Mouse (Mus musculus): ENCODE measurements at regions not wholly inside any gene's neighbourhood (a gene's known extent, or its start where the extent isn't known, plus 50 kb on each side); places are given as distances from the start of the nearest gene placed in this dataset.
A peak's percentile ranks its signal among the peaks of the same experiment; 100 is the strongest.

DNA sequence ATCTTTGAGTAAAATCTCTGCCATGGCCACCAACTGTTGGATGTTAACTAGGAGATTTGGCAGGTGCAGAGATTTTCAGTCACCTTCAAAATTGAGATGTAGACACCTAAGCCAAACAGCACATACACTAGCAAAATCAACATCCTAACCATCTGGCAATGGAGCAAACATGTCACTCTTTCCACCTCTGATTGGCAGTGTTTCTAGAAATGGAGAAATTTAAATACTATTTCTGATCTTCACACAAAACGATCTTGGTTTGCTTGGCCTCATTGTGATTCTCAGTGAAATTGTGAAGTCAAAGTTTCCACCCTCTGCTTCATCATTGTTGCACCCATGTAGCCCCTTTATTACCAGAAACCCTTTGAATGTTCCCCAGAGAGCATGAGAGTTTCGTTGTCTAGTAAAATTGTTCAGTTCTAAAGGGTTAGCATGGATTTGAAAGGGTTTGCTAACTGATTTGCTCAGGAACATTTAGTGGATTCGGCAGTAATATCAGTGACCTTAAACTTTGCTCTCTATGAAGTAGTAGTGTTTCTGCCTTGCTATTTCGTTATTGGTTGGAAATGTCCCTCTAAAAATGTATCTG lies 854.1 kb downstream of the Stpg2 start:
- H3K4me1 ChIP-seq (ENCODE audit: control insufficient read depth, insufficient read depth, low read length): no peaks in the 10 kb centered on the region
- no peaks in the 10 kb centered on the region for H3K36me3 ChIP-seq (ENCODE audit: control insufficient read depth, insufficient read depth, low read length)
- H3K4me2 ChIP-seq (ENCODE audit: low read depth, low read length): no peak overlapping the region
- H3K27ac ChIP-seq (ENCODE audit: low read length): no peak overlapping the region
- H3K9me3 ChIP-seq (replicated peaks; ENCODE audit: control insufficient read depth, low read length): no peaks in the 10 kb centered on the region
- WGBS: 79% methylated on average over 4 of the region's 4 CpGs
- no peak for ATAC-seq (ENCODE audit: insufficient read depth, low FRiP score)
- H3K27me3 ChIP-seq (ENCODE audit: control insufficient read depth, insufficient read depth, low read length): no peaks in the 10 kb centered on the region
- no peak overlapping the region for H3K9ac ChIP-seq (ENCODE audit: low read length)
- H3K4me3 ChIP-seq (replicated peaks; ENCODE audit: low read length): no peak overlapping the region

DNA sequence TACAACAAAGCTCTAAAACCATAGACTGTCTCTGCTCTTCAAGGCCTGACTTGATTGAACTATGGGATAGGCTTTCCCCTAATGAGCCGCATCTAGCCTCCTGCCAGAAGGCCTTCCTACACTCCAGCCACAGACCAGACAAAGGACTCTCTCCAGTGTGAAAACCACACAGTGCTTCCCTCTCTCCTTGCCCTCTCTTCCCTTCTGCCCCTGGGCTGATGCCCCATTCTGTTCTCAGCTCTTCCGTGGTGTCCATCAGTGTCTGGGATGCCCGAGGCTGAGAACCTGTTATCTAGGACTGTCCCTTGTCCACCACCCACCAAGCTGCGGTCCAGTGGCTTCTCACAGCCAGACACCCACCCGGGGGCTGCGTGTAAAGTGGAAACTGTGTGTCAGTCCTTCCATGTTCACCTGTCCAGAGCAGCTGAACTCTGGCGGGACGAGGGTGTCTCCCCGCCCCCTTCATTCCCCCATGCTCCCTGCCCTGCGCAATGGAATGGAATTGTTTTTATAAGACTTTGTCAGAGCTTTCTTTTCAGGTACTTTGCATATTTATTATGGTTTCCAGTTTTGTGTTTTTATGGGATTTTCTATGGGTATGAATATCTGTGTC lies 856.4 kb downstream of the Stpg2 start:
- H3K4me1 ChIP-seq (ENCODE audit: control insufficient read depth, insufficient read depth, low read length): no peaks in the 10 kb centered on the region
- H3K4me3 ChIP-seq (replicated peaks; ENCODE audit: low read length): no peak overlapping the region
- no peaks in the 10 kb centered on the region for H3K27me3 ChIP-seq (ENCODE audit: control insufficient read depth, insufficient read depth, low read length)
- H3K36me3 ChIP-seq (ENCODE audit: control insufficient read depth, insufficient read depth, low read length): no peaks in the 10 kb centered on the region
- no peaks in the 10 kb centered on the region for H3K9me3 ChIP-seq (replicated peaks; ENCODE audit: control insufficient read depth, low read length)
- 0 out of 2 replicates have a peak, but pooled peaks have one; percentile 29 for ATAC-seq (ENCODE audit: insufficient read depth, low FRiP score)
- no peak overlapping the region for H3K27ac ChIP-seq (ENCODE audit: low read length)
- no peak overlapping the region for H3K4me2 ChIP-seq (ENCODE audit: low read depth, low read length)
- 92% methylated on average over 10 of the region's 10 CpGs for WGBS
- no peak overlapping the region for H3K9ac ChIP-seq (ENCODE audit: low read length)

DNA sequence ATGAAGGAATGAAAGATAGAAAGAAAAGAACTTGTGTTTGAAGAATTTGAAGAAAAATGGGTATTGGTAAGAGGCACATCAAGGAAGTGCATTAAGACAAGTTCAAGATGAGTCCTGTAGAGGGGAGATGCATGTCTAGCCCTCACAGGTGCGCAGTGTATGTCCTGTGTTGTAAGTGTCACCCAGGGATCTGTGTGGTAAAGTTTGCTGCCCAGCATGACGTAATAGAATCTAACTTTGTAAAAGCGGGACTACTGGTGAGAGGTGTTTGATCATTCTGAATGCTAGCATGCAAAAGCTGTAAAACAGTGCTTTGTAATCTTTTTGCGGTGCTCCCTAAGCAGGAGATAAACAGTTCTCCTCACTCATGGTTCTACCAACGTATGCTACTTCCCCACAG lies 857.4 kb downstream of the Stpg2 start:
- 80% methylated on average over 5 of the region's 5 CpGs for WGBS
- H3K4me1 ChIP-seq (ENCODE audit: control insufficient read depth, insufficient read depth, low read length): no peaks in the 10 kb centered on the region
- no peaks in the 10 kb centered on the region for H3K27me3 ChIP-seq (ENCODE audit: control insufficient read depth, insufficient read depth, low read length)
- H3K9me3 ChIP-seq (replicated peaks; ENCODE audit: control insufficient read depth, low read length): no peaks in the 10 kb centered on the region
- no peak overlapping the region for H3K9ac ChIP-seq (ENCODE audit: low read length)
- no peak overlapping the region for H3K4me2 ChIP-seq (ENCODE audit: low read depth, low read length)
- no peak overlapping the region for H3K4me3 ChIP-seq (replicated peaks; ENCODE audit: low read length)
- H3K27ac ChIP-seq (ENCODE audit: low read length): no peak overlapping the region
- no peak for ATAC-seq (ENCODE audit: insufficient read depth, low FRiP score)
- H3K36me3 ChIP-seq (ENCODE audit: control insufficient read depth, insufficient read depth, low read length): no peaks in the 10 kb centered on the region

DNA sequence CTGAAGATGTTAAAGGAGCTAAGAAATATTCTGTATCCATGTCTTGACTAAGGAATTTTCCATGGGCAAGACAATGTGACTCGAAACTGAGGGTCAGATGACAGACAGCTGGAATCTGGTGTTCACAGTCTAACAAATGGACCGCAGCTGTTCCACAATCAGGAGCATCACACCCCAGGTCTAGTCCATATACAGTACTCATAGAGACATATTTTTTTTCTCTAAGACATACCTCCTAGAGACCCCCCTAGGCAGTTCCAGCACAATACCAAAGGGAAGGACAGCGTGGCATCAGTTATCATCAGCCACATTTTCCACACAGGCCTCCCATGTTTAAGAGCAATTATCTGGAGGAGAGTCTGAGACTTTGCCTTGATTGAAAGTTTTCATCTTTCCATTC lies 878.8 kb downstream of the Stpg2 start:
- WGBS: 77% methylated on average over 3 of the region's 3 CpGs
- Histone ChIP-seq H3K9me3 (replicated peaks; ENCODE audit: control insufficient read depth, low read length) (no peaks in the 10 kb centered on the region), H3K4me2 (ENCODE audit: low read depth, low read length) (no peak overlapping the region), H3K4me3 (replicated peaks; ENCODE audit: low read length) (no peak overlapping the region), H3K36me3 (ENCODE audit: control insufficient read depth, insufficient read depth, low read length) (no peaks in the 10 kb centered on the region), H3K4me1 (ENCODE audit: control insufficient read depth, insufficient read depth, low read length) (no peaks in the 10 kb centered on the region), H3K9ac (ENCODE audit: low read length) (no peak overlapping the region), H3K27ac (ENCODE audit: low read length) (no peak overlapping the region), H3K27me3 (ENCODE audit: control insufficient read depth, insufficient read depth, low read length) (no peaks in the 10 kb centered on the region)
- no peak for ATAC-seq (ENCODE audit: insufficient read depth, low FRiP score)

DNA sequence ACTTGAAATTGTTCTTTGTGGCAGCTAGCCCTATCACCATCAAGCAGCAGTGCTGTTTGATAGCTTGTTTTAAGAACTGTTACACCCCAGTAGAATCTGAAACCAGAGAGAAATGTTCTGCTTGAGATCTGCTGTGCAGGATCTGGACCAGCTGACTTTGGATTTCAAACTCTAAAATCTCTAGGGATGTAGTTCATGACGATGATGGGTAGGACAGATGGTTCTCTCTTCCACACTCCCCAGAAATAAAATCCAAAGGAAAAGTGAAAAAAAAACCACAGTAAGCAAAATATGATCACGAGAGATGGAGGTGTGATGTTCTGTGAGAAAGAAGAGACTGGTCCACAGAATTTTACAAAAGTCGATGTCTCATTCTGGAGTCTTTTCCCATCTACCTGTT lies 879.9 kb downstream of the Stpg2 start:
- Histone ChIP-seq H3K9ac (ENCODE audit: low read length) (no peak overlapping the region), H3K4me2 (ENCODE audit: low read depth, low read length) (no peak overlapping the region), H3K36me3 (ENCODE audit: control insufficient read depth, insufficient read depth, low read length) (no peaks in the 10 kb centered on the region), H3K27me3 (ENCODE audit: control insufficient read depth, insufficient read depth, low read length) (no peaks in the 10 kb centered on the region), H3K4me1 (ENCODE audit: control insufficient read depth, insufficient read depth, low read length) (no peaks in the 10 kb centered on the region), H3K4me3 (replicated peaks; ENCODE audit: low read length) (no peak overlapping the region), H3K9me3 (replicated peaks; ENCODE audit: control insufficient read depth, low read length) (no peaks in the 10 kb centered on the region), H3K27ac (ENCODE audit: low read length) (no peak overlapping the region)
- WGBS: 85% methylated on average over 3 of the region's 3 CpGs
- no peak for ATAC-seq (ENCODE audit: insufficient read depth, low FRiP score)

DNA sequence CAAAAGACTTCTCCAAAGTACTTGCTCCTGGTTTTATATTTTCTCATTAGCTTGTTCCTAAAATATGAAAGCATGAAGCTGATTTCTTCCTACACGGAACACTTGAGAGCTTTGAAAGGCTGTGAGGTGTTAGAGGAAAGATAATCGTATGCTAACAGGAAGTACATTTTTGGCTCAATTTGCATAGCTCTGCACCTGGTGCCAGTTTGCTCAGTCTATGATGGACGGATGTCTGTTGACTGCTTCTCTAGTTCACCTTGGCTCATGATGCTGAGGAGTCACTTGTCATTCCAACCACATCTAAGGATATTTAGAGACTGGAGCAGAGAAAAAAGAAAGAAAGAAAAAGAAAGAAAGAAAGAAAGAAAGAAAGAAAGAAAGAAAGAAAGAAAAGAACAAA lies 882.5 kb downstream of the Stpg2 start:
- Histone ChIP-seq H3K36me3 (ENCODE audit: control insufficient read depth, insufficient read depth, low read length) (no peaks in the 10 kb centered on the region), H3K9me3 (replicated peaks; ENCODE audit: control insufficient read depth, low read length) (no peaks in the 10 kb centered on the region), H3K27ac (ENCODE audit: low read length) (no peak overlapping the region), H3K4me3 (replicated peaks; ENCODE audit: low read length) (no peak overlapping the region), H3K4me1 (ENCODE audit: control insufficient read depth, insufficient read depth, low read length) (no peaks in the 10 kb centered on the region), H3K4me2 (ENCODE audit: low read depth, low read length) (no peak overlapping the region), H3K27me3 (ENCODE audit: control insufficient read depth, insufficient read depth, low read length) (no peaks in the 10 kb centered on the region), H3K9ac (ENCODE audit: low read length) (no peak overlapping the region)
- no peak for ATAC-seq (ENCODE audit: insufficient read depth, low FRiP score)
- WGBS: 74% methylated on average over 3 of the region's 3 CpGs

DNA sequence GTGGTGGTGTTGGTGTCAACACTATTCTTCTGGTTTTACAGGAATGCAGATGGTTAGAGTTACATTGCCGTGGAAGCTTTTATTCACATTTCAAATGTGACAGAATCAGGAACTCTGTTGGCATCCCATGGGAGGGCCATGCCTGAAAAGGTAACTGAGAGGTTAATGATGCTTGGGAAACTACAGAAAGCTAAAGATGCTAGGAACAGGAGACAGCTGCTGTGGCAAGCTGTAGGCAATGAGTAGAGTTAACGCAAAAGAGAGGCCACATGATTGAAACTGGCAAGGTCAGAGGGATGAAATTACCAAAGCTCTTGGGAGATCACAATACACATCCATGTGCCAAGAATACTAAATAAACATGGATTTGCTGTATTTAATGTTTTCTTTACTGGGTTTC lies 886.4 kb downstream of the Stpg2 start:
- H3K9me3 ChIP-seq (replicated peaks; ENCODE audit: control insufficient read depth, low read length): no peaks in the 10 kb centered on the region
- H3K4me2 ChIP-seq (ENCODE audit: low read depth, low read length): no peak overlapping the region
- H3K4me1 ChIP-seq (ENCODE audit: control insufficient read depth, insufficient read depth, low read length): no peaks in the 10 kb centered on the region
- ATAC-seq (ENCODE audit: insufficient read depth, low FRiP score): no peak
- H3K27me3 ChIP-seq (ENCODE audit: control insufficient read depth, insufficient read depth, low read length): no peaks in the 10 kb centered on the region
- 81% methylated on average over 2 of the region's 2 CpGs for WGBS
- H3K4me3 ChIP-seq (replicated peaks; ENCODE audit: low read length): no peak overlapping the region
- no peak overlapping the region for H3K27ac ChIP-seq (ENCODE audit: low read length)
- H3K9ac ChIP-seq (ENCODE audit: low read length): no peak overlapping the region
- H3K36me3 ChIP-seq (ENCODE audit: control insufficient read depth, insufficient read depth, low read length): no peaks in the 10 kb centered on the region

DNA sequence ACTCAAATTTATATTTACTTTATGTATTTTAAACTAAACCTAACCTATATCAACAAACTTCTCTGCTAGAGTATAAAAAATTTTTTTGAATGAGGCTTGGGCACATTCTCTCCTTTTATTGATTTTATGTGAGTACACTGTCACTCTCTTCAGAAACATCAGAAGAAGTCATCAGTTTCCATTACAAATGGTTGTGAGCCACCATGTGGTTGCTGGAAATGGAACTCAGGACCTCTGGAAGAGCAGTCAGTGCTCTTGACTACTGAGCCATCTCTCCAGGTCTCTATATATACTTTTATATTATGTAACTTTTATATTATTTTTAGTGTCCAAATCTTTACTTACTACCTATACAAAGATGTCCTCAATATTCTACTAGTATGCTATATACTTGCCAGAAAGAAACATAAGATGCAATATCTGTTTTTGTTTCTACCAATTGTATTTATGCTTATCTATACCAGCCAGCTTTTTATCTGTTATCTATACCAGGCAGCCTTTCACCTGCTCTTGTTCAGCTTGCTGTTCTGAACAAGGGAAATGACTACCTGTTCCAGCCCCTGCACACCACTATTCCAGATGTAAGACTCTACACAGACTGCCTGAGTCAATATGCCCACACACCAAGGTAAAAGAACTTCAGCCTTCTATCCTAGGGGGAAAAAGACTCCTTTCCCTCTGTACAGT lies 891.5 kb downstream of the Stpg2 start:
- Histone ChIP-seq H3K9ac (ENCODE audit: low read length) (no peak overlapping the region), H3K4me3 (replicated peaks; ENCODE audit: low read length) (no peak overlapping the region), H3K36me3 (ENCODE audit: control insufficient read depth, insufficient read depth, low read length) (no peaks in the 10 kb centered on the region), H3K27ac (ENCODE audit: low read length) (no peak overlapping the region), H3K4me2 (ENCODE audit: low read depth, low read length) (no peak overlapping the region), H3K27me3 (ENCODE audit: control insufficient read depth, insufficient read depth, low read length) (no peaks in the 10 kb centered on the region), H3K9me3 (replicated peaks; ENCODE audit: control insufficient read depth, low read length) (no peaks in the 10 kb centered on the region), H3K4me1 (ENCODE audit: control insufficient read depth, insufficient read depth, low read length) (no peaks in the 10 kb centered on the region)
- no peak for ATAC-seq (ENCODE audit: insufficient read depth, low FRiP score)

DNA sequence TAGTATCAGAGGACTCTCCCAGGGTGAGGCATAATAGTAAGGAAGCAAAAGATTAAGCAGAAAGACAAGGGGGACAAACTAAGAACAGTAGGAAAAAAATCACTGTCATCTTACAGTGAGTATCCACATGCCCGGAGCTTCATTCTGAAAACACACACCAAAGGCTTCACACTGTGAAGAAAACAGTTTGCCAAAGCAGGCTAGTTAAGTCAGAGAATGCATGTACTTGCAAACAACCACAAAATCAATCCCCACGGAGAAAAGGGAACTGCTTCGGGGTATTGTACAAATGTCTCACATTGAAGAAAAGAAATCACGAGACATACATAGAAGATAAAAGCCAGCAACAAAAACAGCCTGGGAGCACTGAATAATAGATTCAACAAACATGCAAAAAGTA lies 903.9 kb downstream of the Stpg2 start:
- 71% methylated on average over 4 of the region's 4 CpGs for WGBS
- no peaks in the 10 kb centered on the region for H3K36me3 ChIP-seq (ENCODE audit: control insufficient read depth, insufficient read depth, low read length)
- no peak overlapping the region for H3K4me3 ChIP-seq (replicated peaks; ENCODE audit: low read length)
- no peak overlapping the region for H3K27ac ChIP-seq (ENCODE audit: low read length)
- no peaks in the 10 kb centered on the region for H3K27me3 ChIP-seq (ENCODE audit: control insufficient read depth, insufficient read depth, low read length)
- H3K9me3 ChIP-seq (replicated peaks; ENCODE audit: control insufficient read depth, low read length): no peaks in the 10 kb centered on the region
- no peak overlapping the region for H3K9ac ChIP-seq (ENCODE audit: low read length)
- no peak for ATAC-seq (ENCODE audit: insufficient read depth, low FRiP score)
- no peak overlapping the region for H3K4me2 ChIP-seq (ENCODE audit: low read depth, low read length)
- no peaks in the 10 kb centered on the region for H3K4me1 ChIP-seq (ENCODE audit: control insufficient read depth, insufficient read depth, low read length)
